Mouse (Mus musculus) layer of hippocampus, postnatal 36 days (tissue): ENCODE measurements around the gene Fto. TPM values are rescaled to one million over a fixed set of nuclear protein-coding genes. Genes with fewer than 3 reads are reported as not detected.

ENCODE experiments used
- DNase-seq, 2 experiments: peaks; one replicate each; pipeline ENCODE4 v3.0.0; 2022
- total RNA-seq, 2 experiments: library from RNA; stranded (reverse); gene quantifications; 2 replicates each; pipeline ENCODE4 v1.2.3; 2021

The Fto gene
- total RNA-seq, 2 experiments from 2014 or later = 136 to 140 TPM

GRCm38 (mm10) chr8:91324916-91325315 is 11.6 kb downstream of the Fto start:
- no peak for DNase-seq

GRCm38 (mm10) chr8:91326018-91326417 is 12.7 kb downstream of the Fto start:
- no peak for DNase-seq

- DNase-seq = no peak
Observed at GRCm38 (mm10) chr8:91326946-91327345, 13.6 kb downstream of the Fto start.

GRCm38 (mm10) chr8:91327471-91328205 is 14.3 kb downstream of the Fto start:
- no peak for DNase-seq

GRCm38 (mm10) chr8:91329056-91329455 is 15.7 kb downstream of the Fto start:
- no peak for DNase-seq

- DNase-seq = no peak
Observed at GRCm38 (mm10) chr8:91329461-91329850, 16.1 kb downstream of the Fto start.

- DNase-seq = no peak
Observed at GRCm38 (mm10) chr8:91338389-91339154, 25.2 kb downstream of the Fto start.

GRCm38 (mm10) chr8:91339651-91340050 is 26.3 kb downstream of the Fto start:
- DNase-seq = no peak

- no peak for DNase-seq
Observed at GRCm38 (mm10) chr8:91340746-91341145, 27.4 kb downstream of the Fto start.

GRCm38 (mm10) chr8:91342196-91342595 is 28.9 kb downstream of the Fto start:
- DNase-seq = no peak

- DNase-seq = no peak
Observed at GRCm38 (mm10) chr8:91342798-91343197, 29.5 kb downstream of the Fto start.

GRCm38 (mm10) chr8:91344659-91345058 is 31.3 kb downstream of the Fto start:
- DNase-seq = no peak

GRCm38 (mm10) chr8:91347146-91347545 is 33.8 kb downstream of the Fto start:
- DNase-seq = no peak

- DNase-seq = no peak
Observed at GRCm38 (mm10) chr8:91347595-91347994, 34.3 kb downstream of the Fto start.

- no peak for DNase-seq
Observed at GRCm38 (mm10) chr8:91349816-91350215, 36.5 kb downstream of the Fto start.

- no peak for DNase-seq
Observed at GRCm38 (mm10) chr8:91350628-91351027, 37.3 kb downstream of the Fto start.

GRCm38 (mm10) chr8:91352598-91352997 is 39.3 kb downstream of the Fto start:
- no peak for DNase-seq

GRCm38 (mm10) chr8:91353062-91353461 is 39.7 kb downstream of the Fto start:
- DNase-seq = no peak

- DNase-seq = no peak
Observed at GRCm38 (mm10) chr8:91353907-91354306, 40.6 kb downstream of the Fto start.

GRCm38 (mm10) chr8:91355301-91355905 is 42.1 kb downstream of the Fto start:
- no peak for DNase-seq

GRCm38 (mm10) chr8:91355956-91356699 is 42.8 kb downstream of the Fto start:
- no peak for DNase-seq

GRCm38 (mm10) chr8:91357493-91358014 is 44.2 kb downstream of the Fto start:
- no peak for DNase-seq

GRCm38 (mm10) chr8:91358016-91358415 is 44.7 kb downstream of the Fto start:
- DNase-seq = no peak
